Mouse (Mus musculus) small intestine, adult 2 months (tissue): ENCODE results near the gene Lhfpl2. TPM values are rescaled to one million over a fixed set of nuclear protein-coding genes. Genes with fewer than 3 reads are reported as not detected.
A peak's percentile ranks its signal among the peaks of the same experiment; 100 is the strongest.
"Not testable (repeated sequence)": the region's sequence is repeated elsewhere in the genome, so short reads cannot be mapped to it uniquely, and the experiment has no call there.

Experiments used
- H3K27ac ChIP-seq: fragments of 200-500 bp; 2 replicates; pipeline ENCODE4 v1.5.1; 2012; ENCODE audit warnings: low read depth, low read length, control low read depth, inconsistent platforms; ENCODE audit not compliant: insufficient read depth
- H3K27me3 ChIP-seq: fragments of 200-500 bp; 2 replicates; pipeline ENCODE4 v1.6.1; 2012; ENCODE audit warnings: mild to moderate bottlenecking, moderate library complexity, low read length, inconsistent platforms; ENCODE audit not compliant: control insufficient read depth, insufficient read depth
- H3K36me3 ChIP-seq: fragments of 200-500 bp; 2 replicates; pipeline ENCODE4 v1.6.1; 2012; ENCODE audit warnings: mild to moderate bottlenecking, low read length, control low read depth, inconsistent platforms; ENCODE audit not compliant: control insufficient read depth, insufficient read depth
- H3K4me1 ChIP-seq: fragments of 200-500 bp; 2 replicates; pipeline ENCODE4 v1.6.1; 2012; ENCODE audit warnings: low read length, inconsistent platforms, mixed read lengths; ENCODE audit not compliant: control insufficient read depth, insufficient read depth, insufficient read length
- H3K4me3 ChIP-seq: fragments of 200-500 bp; 2 replicates; pipeline ENCODE4 v1.5.1; 2012; ENCODE audit warnings: low read depth, mild to moderate bottlenecking, control low read depth, inconsistent platforms, low read length, moderate library complexity
- CTCF ChIP-seq: fragments of 200-500 bp; IDR thresholded peaks from 2 replicates; pipeline ENCODE4 v1.5.1; 2012; ENCODE audit warnings: low read depth, mild to moderate bottlenecking, control low read depth, inconsistent platforms, low read length, moderate library complexity, mixed read lengths; ENCODE audit not compliant: insufficient replicate concordance, insufficient read length; ENCODE audit errors: extremely low read depth
- POLR2A ChIP-seq: fragments of 200-500 bp; IDR thresholded peaks from 2 replicates; pipeline ENCODE4 v1.6.1; 2012; ENCODE audit warnings: low read depth, mild to moderate bottlenecking, control low read depth, inconsistent platforms, low read length, moderate library complexity
- WGBS: fragments of 180-500 bp; shearing (Covaris S2); methylation state at CpG from one replicate; pipeline ENCODE4 v1.1.7; 2018; 5-methylcytosine and 5-hydroxymethylcytosine counted together
- polyA plus RNA-seq: library from polyadenylated mRNA; depleted of rRNA; stranded (reverse); fragments of >200 nt; gene quantifications from 2 replicates; pipeline ENCODE4 v1.2.3, GENCODE M21; 2012; rRNA removed

Gene Lhfpl2
- 10.3 and 71.0 TPM in 2 replicates for polyA plus RNA-seq

GRCm38 (mm10) chr13:94057563-94058560, at the start of gene Lhfpl2:
TSS of gene Lhfpl2 (plus strand) at chr13:94057796.
- Histone ChIP-seq H3K27ac (no peak within 1 kb of the TSS), H3K4me1 (peaks cover 3% of the 10 kb centered on the region), H3K36me3 (no peaks in the 10 kb centered on the region), H3K4me3 (peak within 1 kb of the TSS; percentile 76), H3K27me3 (peaks cover 23% of the 10 kb centered on the region)
- WGBS = 1% methylated on average over 85 of the region's 85 CpGs
- TF ChIP-seq CTCF (no peak), POLR2A (no peak)

GRCm38 (mm10) chr13:94011996-94012575, 45.5 kb upstream of the Lhfpl2 start:
- TF ChIP-seq POLR2A = no peak
- no peaks in the 10 kb centered on the region for H3K36me3 ChIP-seq
- H3K27me3 ChIP-seq = no peaks in the 10 kb centered on the region
- WGBS = 92% methylated on average over 4 of the region's 4 CpGs
- no peak overlapping the region for H3K27ac ChIP-seq
- no peaks in the 10 kb centered on the region for H3K4me1 ChIP-seq
- H3K4me3 ChIP-seq = no peak overlapping the region

- H3K27ac ChIP-seq = no peak overlapping the region
- H3K4me3 ChIP-seq = no peak overlapping the region
- TF ChIP-seq POLR2A (no peak), CTCF (no peak)
- no peaks in the 10 kb centered on the region for H3K4me1 ChIP-seq
- 71% methylated on average over 10 of the region's 10 CpGs for WGBS
- no peaks in the 10 kb centered on the region for H3K36me3 ChIP-seq
- no peaks in the 10 kb centered on the region for H3K27me3 ChIP-seq
Observed at GRCm38 (mm10) chr13:94013986-94014385, 43.6 kb upstream of the Lhfpl2 start.

- not testable (repeated sequence) for H3K27ac ChIP-seq, H3K4me3 ChIP-seq
- 83% methylated on average over 10 of the region's 13 CpGs for WGBS
Observed at GRCm38 (mm10) chr13:94024575-94024974, 33.0 kb upstream of the Lhfpl2 start.

GRCm38 (mm10) chr13:94029147-94029546, 28.4 kb upstream of the Lhfpl2 start:
- WGBS = 91% methylated on average over 10 of the region's 10 CpGs
- Histone ChIP-seq H3K4me3 (no peak overlapping the region), H3K4me1 (no peaks in the 10 kb centered on the region), H3K27me3 (no peaks in the 10 kb centered on the region), H3K36me3 (no peaks in the 10 kb centered on the region), H3K27ac (no peak overlapping the region)
- TF ChIP-seq CTCF (no peak), POLR2A (no peak)

More at GRCm38 (mm10) chr13:94024575-94024974, 33.0 kb upstream of the Lhfpl2 start:
- not testable (repeated sequence) for H3K36me3 ChIP-seq, H3K4me1 ChIP-seq, H3K27me3 ChIP-seq

- no peaks in the 10 kb centered on the region for H3K4me1 ChIP-seq
- no peaks in the 10 kb centered on the region for H3K27me3 ChIP-seq
- H3K27ac ChIP-seq = no peak overlapping the region
- H3K36me3 ChIP-seq = no peaks in the 10 kb centered on the region
- TF ChIP-seq POLR2A (no peak), CTCF (no peak)
- H3K4me3 ChIP-seq = no peak overlapping the region
- WGBS = 89% methylated on average over 2 of the region's 2 CpGs
Observed at GRCm38 (mm10) chr13:94030551-94030950, 27.0 kb upstream of the Lhfpl2 start.

GRCm38 (mm10) chr13:94037313-94038051, 20.1 kb upstream of the Lhfpl2 start:
- Histone ChIP-seq H3K27ac (no peak overlapping the region), H3K4me3 (no peak overlapping the region), H3K27me3 (no peaks in the 10 kb centered on the region), H3K36me3 (no peaks in the 10 kb centered on the region), H3K4me1 (no peaks in the 10 kb centered on the region)
- WGBS = 52% methylated on average over 6 of the region's 6 CpGs
- no peak for TF ChIP-seq POLR2A
- TF ChIP-seq CTCF = no peak
